In genomic region chr16:42885538-42885937, GRCm38 (mm10) we compare ENCODE assay signal across 14 mouse cellular contexts. TPM values are rescaled to one million over a fixed set of nuclear protein-coding genes. Genes with fewer than 3 reads are reported as not detected.
A peak's percentile ranks its signal among the peaks of the same experiment; 100 is the strongest.
DNase-seq lines count a peak whose midpoint lies in the region; ATAC-seq and TF ChIP-seq lines count a peak whose summit lies in the region.
"Had no signal": no experiment of that assay in that cellular context is flagged by ENCODE, and none has a peak within 500 bp of the region (broad histone marks: within the 10 kb centered on the region; RNA-seq: fewer than 3 reads in every experiment).

No protein-coding gene starts in this region.

- no peak for TF ChIP-seq POLR2A in lung, adult 2 months (IDR thresholded peaks at IDR 0.05; ENCODE audit: borderline replicate concordance, extremely low read depth, low read depth, low read length)

- no peak for TF ChIP-seq CTCF in gastrocnemius, adult 2 months (IDR thresholded peaks at IDR 0.05)
- TF ChIP-seq CTCF in lung, adult 2 months (IDR thresholded peaks at IDR 0.05; ENCODE audit: insufficient read depth, low read length) = no peak

- no peaks in the 10 kb centered on the region for H3K4me1 ChIP-seq in lung, adult 2 months (ENCODE audit: control insufficient read depth, insufficient read depth, low read length)
- H3K4me1 ChIP-seq: limb, embryonic 15.5 days had no signal

- H3K4me3 ChIP-seq in gastrocnemius, adult 2 months = no peak overlapping the region; the same call in 1 of the 2 replicates
- H3K4me3 ChIP-seq in lung, adult 2 months (replicated peaks; ENCODE audit: extremely low read depth, low read depth, low read length) = no peak overlapping the region
- H3K4me3 ChIP-seq: limb, embryonic 15.5 days; midbrain, embryonic 10.5 days had no signal

- no peak for ATAC-seq in megakaryocyte, adult 5-6 weeks (ENCODE audit: poor library complexity, severe bottlenecking)

- peak; percentile 35 for DNase-seq in gastrocnemius, adult 2 months
- DNase-seq in gastrocnemius, postnatal 25 days = no peak
- peak; percentile 35 for DNase-seq in lung, postnatal 36 days
- DNase-seq in lung, adult 2 months = no peak
- DNase-seq in embryo, embryonic 10.5 days (ENCODE audit: low spot score) = peak; percentile 60
- DNase-seq in mesoderm, embryonic 11.5 days (ENCODE audit: low read depth, low spot score) = peak; percentile 30
- DNase-seq in urinary bladder, postnatal 10 days (ENCODE audit: low spot score) = no peak
- DNase-seq: B cell, adult 2 months; cerebellum, postnatal 36 days; kidney, adult 18-20 months; retina, postnatal 1 day had no signal

- WGBS in lung, adult 2 months = 62% methylated on average over 2 of the region's 2 CpGs

- intact Hi-C loops in gastrocnemius, adult 2 months (cut with DNase I) = no loop called here

- peak overlapping the region; percentile 79 for H3K27ac ChIP-seq in gastrocnemius, adult 2 months
- H3K27ac ChIP-seq: limb, embryonic 15.5 days; midbrain, embryonic 10.5 days had no signal

RNA-seq across cellular contexts. Expression of gene Zbtb20, which starts 9.9 kb away (rescaled TPM):
- total RNA-seq in gastrocnemius, adult 2 months (2021) = 100 to 1,000 TPM in 1 of 2 experiments, 10 to 100 TPM in 1; 87.2 to 104 TPM
- 10 to 100 TPM; 86.5 to 93.4 TPM for total RNA-seq in gastrocnemius, postnatal 25 days (2021)
- 29.9 and 30.7 TPM in 2 replicates for polyA plus RNA-seq in lung, adult 2 months (2012; rRNA removed)
- total RNA-seq in megakaryocyte, adult 5-6 weeks (2015) = 7.6 and 13.1 TPM in 2 replicates
- total RNA-seq in megakaryocyte, adult 5-6 weeks (2017) = 5.1 and 7.2 TPM in 2 replicates

Comparison
In these comparisons a context has a peak if more than half of its experiments do, and no peak if none do; other contexts are left out.
1. DNase-seq: peak in gastrocnemius, adult 2 months (single experiment), lung, postnatal 36 days (single experiment), embryo, embryonic 10.5 days (single experiment) and mesoderm, embryonic 11.5 days (single experiment); none in gastrocnemius, postnatal 25 days (single experiment), lung, adult 2 months (single experiment) and urinary bladder, postnatal 10 days (single experiment).
2. RNA of gene Zbtb20, which starts 9.9 kb away (total RNA-seq): 87.2 to 104 TPM in gastrocnemius, adult 2 months and 86.5 to 93.4 TPM in gastrocnemius, postnatal 25 days; 5.1 to 13.1 TPM in megakaryocyte, adult 5-6 weeks; every median in the first group is over 4 times any median in the second.